Mouse (Mus musculus) CH12.LX (cell line): ENCODE results near the gene Sost.

ENCODE experiments used
- RAD21 ChIP-seq: IDR thresholded peaks from 2 replicates; pipeline ENCODE4 v1.6.1; 2011; ENCODE audit warnings: low read depth, mild to moderate bottlenecking, low read length, improper control_type of control experiment, moderate library complexity
- RCOR1 ChIP-seq: conservative IDR thresholded peaks from 2 replicates; pipeline ENCODE4 v1.6.1; 2012; ENCODE audit warnings: low read depth, mild to moderate bottlenecking, inconsistent platforms, low read length, improper control_type of control experiment

DNA sequence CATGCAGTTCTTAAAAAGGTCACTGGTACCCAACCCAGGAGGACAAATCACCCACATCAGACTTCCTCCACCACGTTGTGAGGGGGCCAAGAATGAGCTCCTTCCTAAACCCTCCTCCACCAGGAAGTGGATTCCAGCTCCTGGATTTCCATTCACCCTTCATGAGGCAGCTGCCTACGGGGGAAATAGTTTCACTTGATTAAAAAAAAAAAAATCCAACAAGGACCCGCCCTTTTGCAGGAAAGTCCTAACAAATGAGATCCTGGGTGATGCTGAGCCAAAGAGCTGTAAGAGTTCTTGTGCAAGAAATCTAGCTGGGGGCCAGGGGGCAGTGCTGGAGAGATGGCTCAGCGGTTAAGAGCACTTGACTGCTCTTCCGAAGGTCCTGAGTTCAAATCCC, 31.4 kb upstream of the Sost start:
- TF ChIP-seq RCOR1 (no peak), RAD21 (no peak)
